Mouse (Mus musculus) CH12.LX (cell line): Measurements from ENCODE around the gene Bscl2. TPM values are rescaled to one million over a fixed set of nuclear protein-coding genes. Genes with fewer than 3 reads are reported as not detected.
A peak's percentile ranks its signal among the peaks of the same experiment; 100 is the strongest.
"Not testable (repeated sequence)": the region's sequence is repeated elsewhere in the genome, so short reads cannot be mapped to it uniquely, and the experiment has no call there.

Source experiments
- DNase-seq: peaks from one replicate; pipeline ENCODE4 v3.0.0-alpha.2; 2013; ENCODE audit errors: extremely low read depth
- H3K27ac ChIP-seq: 2 replicates; pipeline ENCODE4 v1.5.1; 2012; ENCODE audit warnings: low read depth, mild to moderate bottlenecking, control low read depth, moderate library complexity; ENCODE audit not compliant: insufficient read depth
- H3K27me3 ChIP-seq: replicated peaks from 2 replicates; pipeline ENCODE3; 2012; ENCODE audit warnings: inconsistent platforms
- H3K36me3 ChIP-seq, 2 experiments: replicated peaks in 1 of 2; 2 replicates each; pipeline versions ENCODE3 to v1.6.1; 2012; ENCODE audit warnings: inconsistent platforms in 1 of 2, low read length in 1 of 2, mild to moderate bottlenecking in 1 of 2, mixed read lengths in 1 of 2, moderate library complexity in 1 of 2; ENCODE audit not compliant: control insufficient read depth in 1 of 2, insufficient read depth in 1 of 2
- H3K4me1 ChIP-seq, 2 experiments: 2 replicates each; pipeline ENCODE4 v1.6.1; 2012; ENCODE audit warnings: inconsistent platforms in 1 of 2, moderate library complexity in 1 of 2; ENCODE audit not compliant: insufficient read depth in 2 of 2, control insufficient read depth in 1 of 2
- H3K4me2 ChIP-seq: 2 replicates; pipeline ENCODE4 v1.6.1; 2012; ENCODE audit warnings: low read depth, mild to moderate bottlenecking, control low read depth; ENCODE audit not compliant: poor library complexity, insufficient read depth, severe bottlenecking
- H3K4me3 ChIP-seq, 3 experiments: fragments of 150-350 bp in 1 of 3; sonication (generic) in 1 of 3; replicated peaks in 1 of 3; 2 replicates each; pipeline versions ENCODE3 to v1.5.1; 2011 to 2012; ENCODE audit warnings: low read depth in 2 of 3, low read length in 2 of 3, mild to moderate bottlenecking in 2 of 3, moderate library complexity in 2 of 3, control low read depth in 1 of 3, improper control_type of control experiment in 1 of 3, inconsistent platforms in 1 of 3, mixed read lengths in 1 of 3; ENCODE audit not compliant: poor library complexity in 1 of 3
- H3K79me2 ChIP-seq: replicated peaks from 2 replicates; pipeline ENCODE4 v1.6.1; 2012; ENCODE audit warnings: mild to moderate bottlenecking, moderate library complexity; ENCODE audit not compliant: control insufficient read depth, poor library complexity, insufficient read depth, severe bottlenecking; ENCODE audit errors: extremely low read depth
- H3K9ac ChIP-seq: 2 replicates; pipeline ENCODE4 v1.6.1; 2012; ENCODE audit warnings: low read depth, mild to moderate bottlenecking, control low read depth, moderate library complexity; ENCODE audit not compliant: insufficient read depth
- H3K9me3 ChIP-seq: replicated peaks from 2 replicates; pipeline ENCODE3; 2012; ENCODE audit warnings: low read length, inconsistent platforms, mixed read lengths
- BHLHE40 ChIP-seq: IDR thresholded peaks from 2 replicates; pipeline ENCODE4 v1.6.1; 2011; ENCODE audit warnings: mild to moderate bottlenecking, low read depth, low read length, improper control_type of control experiment
- E2F4 ChIP-seq: IDR thresholded peaks from 2 replicates; pipeline ENCODE4 v1.6.1; 2011; ENCODE audit warnings: low read depth, low read length, improper control_type of control experiment; ENCODE audit not compliant: insufficient replicate concordance
- ELF1 ChIP-seq: IDR thresholded peaks from 2 replicates; pipeline ENCODE4 v1.6.1; 2014; ENCODE audit warnings: low read depth, mild to moderate bottlenecking, inconsistent platforms, low read length, improper control_type of control experiment
- ETS1 ChIP-seq: conservative IDR thresholded peaks from 2 replicates; pipeline ENCODE4 v1.6.1; 2012; ENCODE audit warnings: low read depth, mild to moderate bottlenecking, inconsistent platforms, low read length, improper control_type of control experiment, moderate library complexity
- GABPA ChIP-seq: IDR thresholded peaks from 2 replicates; pipeline ENCODE4 v1.6.1; 2012; ENCODE audit warnings: low read depth, low read length, improper control_type of control experiment, inconsistent platforms; ENCODE audit not compliant: insufficient replicate concordance
- HCFC1 ChIP-seq: IDR thresholded peaks from 2 replicates; pipeline ENCODE4 v1.6.1; 2012; ENCODE audit warnings: low read depth, mild to moderate bottlenecking, inconsistent platforms, low read length, improper control_type of control experiment
- JUN ChIP-seq: IDR thresholded peaks from 2 replicates; pipeline ENCODE4 v1.6.1; 2011; ENCODE audit warnings: low read depth, mild to moderate bottlenecking, low read length, improper control_type of control experiment, moderate library complexity; ENCODE audit not compliant: insufficient read depth
- KAT2A ChIP-seq: IDR thresholded peaks from 2 replicates; pipeline ENCODE4 v1.6.1; 2012; ENCODE audit warnings: low read length, improper control_type of control experiment, inconsistent platforms; ENCODE audit not compliant: insufficient replicate concordance
- MAX ChIP-seq: IDR thresholded peaks from 2 replicates; pipeline ENCODE4 v1.6.1; 2011; ENCODE audit warnings: low read length, improper control_type of control experiment
- MEF2A ChIP-seq: IDR thresholded peaks from 2 replicates; pipeline ENCODE4 v1.6.1; 2014; ENCODE audit warnings: low read depth, mild to moderate bottlenecking, inconsistent platforms, low read length, improper control_type of control experiment, borderline replicate concordance
- NRF1 ChIP-seq: IDR thresholded peaks from 2 replicates; pipeline ENCODE4 v1.6.1; 2014; ENCODE audit warnings: low read depth, mild to moderate bottlenecking, inconsistent platforms, low read length, improper control_type of control experiment, moderate library complexity
- PAX5 ChIP-seq: IDR thresholded peaks from 2 replicates; pipeline ENCODE4 v1.6.1; 2012; ENCODE audit warnings: low read length, inconsistent platforms, mixed read lengths
- POLR2A ChIP-seq: IDR thresholded peaks from 2 replicates; pipeline ENCODE4 v1.6.1; 2011; ENCODE audit warnings: low read depth, mild to moderate bottlenecking, improper control_type of control experiment, low read length
- POLR2AphosphoS2 ChIP-seq: IDR thresholded peaks from 2 replicates; pipeline ENCODE4 v1.6.1; 2011; ENCODE audit warnings: low read depth, low read length, improper control_type of control experiment
- RCOR1 ChIP-seq: conservative IDR thresholded peaks from 2 replicates; pipeline ENCODE4 v1.6.1; 2012; ENCODE audit warnings: low read depth, mild to moderate bottlenecking, inconsistent platforms, low read length, improper control_type of control experiment
- SMC3 ChIP-seq: IDR thresholded peaks from 2 replicates; pipeline ENCODE4 v1.6.1; 2011; ENCODE audit warnings: low read depth, low read length, improper control_type of control experiment
- TCF12 ChIP-seq: IDR thresholded peaks from 2 replicates; pipeline ENCODE4 v1.6.1; 2014; ENCODE audit warnings: low read depth, mild to moderate bottlenecking, inconsistent platforms, low read length, improper control_type of control experiment
- UBTF ChIP-seq: IDR thresholded peaks from 2 replicates; pipeline ENCODE4 v1.6.1; 2012; ENCODE audit warnings: low read depth, mild to moderate bottlenecking, inconsistent platforms, low read length, improper control_type of control experiment, moderate library complexity
- ZC3H11A ChIP-seq: IDR thresholded peaks from 2 replicates; pipeline ENCODE4 v1.6.1; 2012; ENCODE audit warnings: low read depth, mild to moderate bottlenecking, inconsistent platforms, low read length, improper control_type of control experiment
- ZKSCAN1 ChIP-seq: IDR thresholded peaks from 2 replicates; pipeline ENCODE4 v1.6.1; 2012; ENCODE audit warnings: low read depth, inconsistent platforms, low read length, improper control_type of control experiment, borderline replicate concordance
- ZMIZ1 ChIP-seq: IDR thresholded peaks from 2 replicates; pipeline ENCODE4 v1.6.1; 2012; ENCODE audit warnings: low read depth, mild to moderate bottlenecking, inconsistent platforms, low read length, improper control_type of control experiment
- ZNF384 ChIP-seq: IDR thresholded peaks from 2 replicates; pipeline ENCODE4 v1.6.1; 2012; ENCODE audit warnings: low read depth, low read length, improper control_type of control experiment, inconsistent platforms
- dilution Hi-C: fragments of 300-500 bp; cut with MboI; formaldehyde crosslinking; loops from 2 replicates; pipeline ENCODE4 v1.14.3; 2020; ENCODE audit warnings: low sequenced_read_pairs; ENCODE audit not compliant: extremely low pct_unique_long_range_greater_than_20kb, extremely low pct_ligation_motif_present
- in situ Hi-C: fragments of 300-500 bp; cut with MboI; formaldehyde crosslinking; loops from 3 replicates; pipeline ENCODE4 v1.14.3; 2019; ENCODE audit warnings: low sequenced_read_pairs, low pct_ligation_motif_present, low pct_unique_long_range_greater_than_20kb, mixed read lengths
- polyA plus RNA-seq: library from polyadenylated mRNA; unstranded; fragments of >175 nt; gene quantifications from 2 replicates; pipeline ENCODE4 v1.2.1, GENCODE M21; 2012; ENCODE audit warnings: low read depth; ENCODE audit not compliant: insufficient read length
- total RNA-seq, 2 experiments: library from RNA; depleted of rRNA; stranded (reverse); fragments of 300-350 nt in 1 of 2; fragments of >200 nt in 1 of 2; gene quantifications; 2 replicates each; pipeline ENCODE4 v1.2.3; 2012 to 2014

Bscl2 gene
- total and polyA plus RNA-seq, 3 experiments = 30.9 to 117 (median 51.6) TPM

- DNase-seq, in situ Hi-C loops, H3K27me3 ChIP-seq, H3K27ac ChIP-seq, H3K9me3 ChIP-seq, dilution Hi-C loops: not testable (repeated sequence)
- TF ChIP-seq ZNF384 = peak; percentile 40; the same call in 1 of the 2 replicates
- peak overlapping the region; percentile 95 for H3K9ac ChIP-seq
- H3K79me2 ChIP-seq = peaks cover 19% of the 10 kb centered on the region
- H3K4me1 ChIP-seq = peaks cover 2 to 16% of the 10 kb centered on the region in 2 experiments; a peak in 2 of 4 replicates
- H3K4me3 ChIP-seq = peak overlapping the region in 2 of 3 experiments; percentile 87 to 97
- peaks cover 19 to 28% of the 10 kb centered on the region in 2 experiments for H3K36me3 ChIP-seq
- peak overlapping the region; percentile 92; the same call in 1 of the 2 replicates for H3K4me2 ChIP-seq
Measured at GRCm38 (mm10) chr19:8870381-8870780, 33.1 kb downstream of the Bscl2 start.

GRCm38 (mm10) chr19:8870838-8871237 lies 33.6 kb downstream of the Bscl2 start:
- Histone ChIP-seq H3K9me3 (no peaks in the 10 kb centered on the region), H3K27me3 (no peaks in the 10 kb centered on the region), H3K4me1 (peaks cover 2 to 16% of the 10 kb centered on the region in 2 experiments; a peak in 2 of 4 replicates), H3K4me3 (peak overlapping the region; percentile 73 to 97 (median 87)), H3K4me2 (peak overlapping the region; percentile 92), H3K79me2 (peaks cover 19% of the 10 kb centered on the region), H3K36me3 (peaks cover 21 to 31% of the 10 kb centered on the region in 2 experiments), H3K27ac (no peak overlapping the region), H3K9ac (peak overlapping the region; percentile 95)
- in situ Hi-C loops = no loop called here
- dilution Hi-C loops = no loop called here
- TF ChIP-seq E2F4 = no peak
- TF ChIP-seq NRF1 = no peak
- no peak for DNase-seq

- H3K79me2 ChIP-seq = peaks cover 19% of the 10 kb centered on the region
- H3K9ac ChIP-seq = peak within 1 kb of the TSS; percentile 95
- in situ Hi-C loops (no loop called here), dilution Hi-C loops (no loop called here)
- H3K4me1 ChIP-seq = peaks cover 2 to 16% of the 10 kb centered on the region in 2 experiments; a peak in 2 of 4 replicates
- peak; percentile 98 for DNase-seq
- H3K36me3 ChIP-seq = peaks cover 21 to 36% of the 10 kb centered on the region in 2 experiments
- peak within 1 kb of the TSS; percentile 92 for H3K4me2 ChIP-seq
- peak within 1 kb of the TSS; percentile 84 to 97 (median 87) for H3K4me3 ChIP-seq
- H3K27me3 ChIP-seq = no peaks in the 10 kb centered on the region
- no peaks in the 10 kb centered on the region for H3K9me3 ChIP-seq
- peak within 1 kb of the TSS; percentile 52 for H3K27ac ChIP-seq
- no peak for TF ChIP-seq JUN
- no peak for TF ChIP-seq PAX5
- TF ChIP-seq GABPA = no peak; the same call in 1 of the 2 replicates
- TF ChIP-seq RCOR1 = no peak
- TF ChIP-seq BHLHE40 = peak; percentile 88
- TF ChIP-seq POLR2AphosphoS2 = no peak
- TF ChIP-seq TCF12 = peak; percentile 66; the same call in 1 of the 2 replicates
- TF ChIP-seq ZNF384 = no peak
- peak; percentile 97 for TF ChIP-seq HCFC1
- peak; percentile 70 for TF ChIP-seq POLR2A
- TF ChIP-seq MEF2A = peak; percentile 36; the same call in 1 of the 2 replicates
- peak; percentile 98 for TF ChIP-seq MAX
- TF ChIP-seq ZC3H11A = no peak
- TF ChIP-seq ZMIZ1 = 0 out of 2 replicates have a peak, but pooled peaks have one; percentile 22
- no peak for TF ChIP-seq NRF1
- no peak for TF ChIP-seq SMC3
- peak; percentile 99 for TF ChIP-seq ELF1
- no peak for TF ChIP-seq UBTF
- TF ChIP-seq KAT2A = peak; percentile 92; the same call in 1 of the 2 replicates
- no peak for TF ChIP-seq ZKSCAN1
- no peak for TF ChIP-seq ETS1
Measured at GRCm38 (mm10) chr19:8871267-8872186, 34.3 kb downstream of the Bscl2 start, which contains the start of gene Ubxn1. Gene Ubxn1, plus strand, starts transcription at chr19:8871496.
